Mouse (Mus musculus) left cerebral cortex, postnatal 36 days (tissue): ENCODE measurements around the gene B3gnt2. TPM values are rescaled to one million over a fixed set of nuclear protein-coding genes. Genes with fewer than 3 reads are reported as not detected.

Experiments used
- DNase-seq, 2 experiments: peaks; one replicate each; pipeline ENCODE4 v3.0.0; 2021 to 2022; ENCODE audit warnings: low spot score in 2 of 2, mixed read lengths in 1 of 2
- intact Hi-C: fragments of 180-260 bp; cut with DNase I; formaldehyde crosslinking; loops from one replicate; pipeline ENCODE4 v1.15.1; 2025
- total RNA-seq, 2 experiments: library from RNA; stranded (reverse); gene quantifications; 2 replicates each; pipeline ENCODE4 v1.2.3; 2021

The B3gnt2 gene
- total RNA-seq, 2 experiments from 2014 or later = 14.1 to 15.9 TPM

GRCm38 (mm10) chr11:22826665-22827064 lies 34.1 kb downstream of the B3gnt2 start:
- DNase-seq = no peak
- intact Hi-C loops = no loop called here

GRCm38 (mm10) chr11:22826051-22826450 lies 34.7 kb downstream of the B3gnt2 start:
- DNase-seq = no peak
- intact Hi-C loops = no loop called here

- intact Hi-C loops = no loop called here
- no peak for DNase-seq
These were observed 35.2 kb downstream of the B3gnt2 start for GRCm38 (mm10) chr11:22825548-22825947.

GRCm38 (mm10) chr11:22824049-22824705 lies 36.6 kb downstream of the B3gnt2 start:
- intact Hi-C loops = no loop called here
- no peak for DNase-seq

- intact Hi-C loops = no loop called here
- no peak for DNase-seq
These were observed 39.5 kb downstream of the B3gnt2 start for GRCm38 (mm10) chr11:22821243-22821642.

GRCm38 (mm10) chr11:22818371-22818770 lies 42.4 kb downstream of the B3gnt2 start:
- DNase-seq = no peak
- intact Hi-C loops = no loop called here

GRCm38 (mm10) chr11:22815877-22816276 lies 44.9 kb downstream of the B3gnt2 start:
- DNase-seq = no peak
- intact Hi-C loops = no loop called here

- no peak for DNase-seq
- intact Hi-C loops = no loop called here
These were observed 45.6 kb downstream of the B3gnt2 start for GRCm38 (mm10) chr11:22815143-22815542.

- intact Hi-C loops = no loop called here
- DNase-seq = no peak
These were observed 46.6 kb downstream of the B3gnt2 start for GRCm38 (mm10) chr11:22813921-22814704.

GRCm38 (mm10) chr11:22813427-22813826 lies 47.3 kb downstream of the B3gnt2 start:
- intact Hi-C loops = no loop called here
- no peak for DNase-seq

- intact Hi-C loops = no loop called here
- DNase-seq = no peak
These were observed 49.3 kb downstream of the B3gnt2 start for GRCm38 (mm10) chr11:22811413-22811812.

- no peak for DNase-seq
- intact Hi-C loops = no loop called here
These were observed 51.2 kb downstream of the B3gnt2 start for GRCm38 (mm10) chr11:22809465-22810096.

- intact Hi-C loops = no loop called here
- no peak for DNase-seq
These were observed 52.7 kb downstream of the B3gnt2 start for GRCm38 (mm10) chr11:22808040-22808439.

GRCm38 (mm10) chr11:22805171-22805570 lies 55.6 kb downstream of the B3gnt2 start:
- DNase-seq = no peak
- intact Hi-C loops = no loop called here

- intact Hi-C loops = no loop called here
- DNase-seq = no peak
These were observed 60.8 kb downstream of the B3gnt2 start for GRCm38 (mm10) chr11:22799987-22800424.

GRCm38 (mm10) chr11:22798916-22799315 lies 61.8 kb downstream of the B3gnt2 start:
- intact Hi-C loops = no loop called here
- no peak for DNase-seq

GRCm38 (mm10) chr11:22794734-22795133 lies 66.0 kb downstream of the B3gnt2 start:
- intact Hi-C loops = no loop called here
- no peak for DNase-seq

GRCm38 (mm10) chr11:22793881-22794203 lies 66.9 kb downstream of the B3gnt2 start:
- intact Hi-C loops = no loop called here
- no peak for DNase-seq

GRCm38 (mm10) chr11:22793176-22793880 lies 67.4 kb downstream of the B3gnt2 start:
- no peak for DNase-seq
- intact Hi-C loops = no loop called here

GRCm38 (mm10) chr11:22792149-22792548 lies 68.6 kb downstream of the B3gnt2 start:
- no peak for DNase-seq
- intact Hi-C loops = no loop called here
